ENCODE assay signal across 16 mouse cellular contexts in the genomic region with DNA sequence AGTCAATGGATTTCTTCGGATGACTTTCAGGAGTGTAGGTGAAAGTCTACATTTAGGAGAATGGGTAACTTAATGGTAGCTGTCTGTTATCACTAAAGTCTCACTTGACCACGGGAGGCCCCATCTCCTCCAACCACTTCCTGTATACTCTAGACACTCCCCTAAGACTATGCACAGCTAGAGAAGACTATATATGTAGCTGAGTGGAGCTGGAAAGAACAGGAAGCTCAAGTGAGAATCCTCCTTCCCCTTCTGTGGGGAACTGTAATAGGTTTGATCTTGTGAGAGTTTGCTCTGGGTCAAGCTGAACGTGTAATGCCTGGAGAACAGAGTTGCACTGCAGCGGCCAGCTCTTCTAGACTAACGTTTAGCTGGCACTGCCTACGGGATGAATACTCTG.
DNase-seq lines count a peak whose midpoint lies in the region; ATAC-seq and TF ChIP-seq lines count a peak whose summit lies in the region.
"Had no signal": no experiment of that assay in that cellular context is flagged by ENCODE, and none has a peak within 500 bp of the region (broad histone marks: within the 10 kb centered on the region; RNA-seq: fewer than 3 reads in every experiment).

No protein-coding gene starts in this region.

- WGBS in liver, embryonic 16.5 days (ENCODE audit: insufficient replicate concordance) = 12% methylated on average over 6 of the region's 6 CpGs
- 75% methylated on average over 6 of the region's 6 CpGs for WGBS in stomach, postnatal 0 days
- 86% methylated on average over 6 of the region's 6 CpGs for WGBS in hindbrain, postnatal 0 days

- no peak overlapping the region for H3K4me3 ChIP-seq in liver, embryonic 16.5 days (ENCODE audit: low read depth, low read length)
- no peak overlapping the region for H3K4me3 ChIP-seq in stomach, postnatal 0 days (ENCODE audit: low read depth, low read length)
- no peak overlapping the region for H3K4me3 ChIP-seq in hindbrain, postnatal 0 days (ENCODE audit: low read length)
- H3K4me3 ChIP-seq: myocyte had no signal

- no peaks in the 10 kb centered on the region for H3K36me3 ChIP-seq in liver, embryonic 16.5 days (ENCODE audit: control insufficient read depth, insufficient read depth)
- no peaks in the 10 kb centered on the region for H3K36me3 ChIP-seq in stomach, postnatal 0 days (ENCODE audit: control insufficient read depth, insufficient read depth, low read length)
- H3K36me3 ChIP-seq in hindbrain, postnatal 0 days (ENCODE audit: insufficient read depth, low read length) = no peaks in the 10 kb centered on the region
- H3K36me3 ChIP-seq: G1E had no signal

- peak overlapping the region; percentile 30; the same call in 1 of the 2 replicates for H3K27ac ChIP-seq in liver, embryonic 16.5 days (ENCODE audit: low read length)
- no peak overlapping the region; the same call in 1 of the 2 replicates for H3K27ac ChIP-seq in stomach, postnatal 0 days (replicated peaks)
- no peak overlapping the region for H3K27ac ChIP-seq in hindbrain, postnatal 0 days
- H3K27ac ChIP-seq: hindbrain, embryonic 14.5 days had no signal

- no peak overlapping the region for H3K9ac ChIP-seq in liver, embryonic 16.5 days (ENCODE audit: low read depth, low read length)
- H3K9ac ChIP-seq in stomach, postnatal 0 days (ENCODE audit: low read length) = no peak overlapping the region
- H3K9ac ChIP-seq in hindbrain, postnatal 0 days (replicated peaks; ENCODE audit: low read length) = no peak overlapping the region
- H3K9ac ChIP-seq: hindbrain, embryonic 14.5 days had no signal

- no peaks in the 10 kb centered on the region for H3K27me3 ChIP-seq in liver, embryonic 16.5 days (ENCODE audit: control insufficient read depth, insufficient read depth, low read depth, low read length)
- H3K27me3 ChIP-seq in stomach, postnatal 0 days (ENCODE audit: control insufficient read depth, insufficient read depth, low read length) = no peaks in the 10 kb centered on the region
- no peaks in the 10 kb centered on the region for H3K27me3 ChIP-seq in hindbrain, postnatal 0 days (ENCODE audit: insufficient read depth, low read length)

- H3K4me2 ChIP-seq in liver, embryonic 16.5 days (ENCODE audit: low read depth, low read length) = no peak overlapping the region
- H3K4me2 ChIP-seq in stomach, postnatal 0 days (replicated peaks; ENCODE audit: low read depth) = no peak overlapping the region
- no peak overlapping the region for H3K4me2 ChIP-seq in hindbrain, postnatal 0 days (ENCODE audit: low read depth, low read length)
- H3K4me2 ChIP-seq: hindbrain, embryonic 14.5 days had no signal

- H3K9me3 ChIP-seq in liver, embryonic 16.5 days (replicated peaks; ENCODE audit: control insufficient read depth, low read length) = no peaks in the 10 kb centered on the region
- H3K9me3 ChIP-seq in stomach, postnatal 0 days (ENCODE audit: control insufficient read depth, low read length) = no peaks in the 10 kb centered on the region
- no peaks in the 10 kb centered on the region for H3K9me3 ChIP-seq in hindbrain, postnatal 0 days (ENCODE audit: low read length)
- H3K9me3 ChIP-seq: G1E had no signal

- TF ChIP-seq CTCF in stomach, postnatal 0 days (IDR thresholded peaks at IDR 0.05; ENCODE audit: low read depth) = no peak
- TF ChIP-seq CTCF in hindbrain, postnatal 0 days (IDR thresholded peaks at IDR 0.05; ENCODE audit: low read depth) = no peak

- TF ChIP-seq EP300 in stomach, postnatal 0 days (optimal IDR thresholded peaks at IDR 0.05) = no peak

- peak; percentile 48 for DNase-seq in thymus, postnatal 0 days (ENCODE audit: low spot score)
- DNase-seq in thymus, adult 18-20 months = no peak
- DNase-seq in c-Kit-positive CD71-negative TER-119-negative erythroid progenitor cells, embryonic 14.5 days (ENCODE audit: low read depth) = peak; percentile 36
- no peak for DNase-seq in stomach, postnatal 0 days (ENCODE audit: low spot score)
- DNase-seq in hindbrain, postnatal 0 days (ENCODE audit: low spot score) = no peak
- no peak for DNase-seq in layer of hippocampus, adult 8-10 months (ENCODE audit: low spot score in 2 of 2)
- DNase-seq: embryo, embryonic 11 days; gastrocnemius, postnatal 25 days; kidney, postnatal 10 days; lung, postnatal 10 days; retina, postnatal 1 day had no signal

- peaks cover 2% of the 10 kb centered on the region for H3K4me1 ChIP-seq in liver, embryonic 16.5 days (ENCODE audit: control insufficient read depth, low read depth, low read length)
- no peaks in the 10 kb centered on the region for H3K4me1 ChIP-seq in stomach, postnatal 0 days (replicated peaks; ENCODE audit: control insufficient read depth, insufficient read depth)
- no peaks in the 10 kb centered on the region for H3K4me1 ChIP-seq in hindbrain, postnatal 0 days (ENCODE audit: insufficient read depth, low read length)

- peak; percentile 64 for ATAC-seq in liver, embryonic 16.5 days (ENCODE audit: low read depth)
- ATAC-seq in stomach, postnatal 0 days (ENCODE audit: low FRiP score, low TSS enrichment) = peak; percentile 71
- no peak for ATAC-seq in hindbrain, postnatal 0 days
- ATAC-seq in cerebellum, adult (ENCODE audit: insufficient number of reproducible peaks, low FRiP score, low TSS enrichment) = no peak

Comparison
In these comparisons a context has a peak if more than half of its experiments do, and no peak if none do; other contexts are left out.
1. DNase-seq: peak in thymus, postnatal 0 days (single experiment) and c-Kit-positive CD71-negative TER-119-negative erythroid progenitor cells, embryonic 14.5 days (single experiment); none in thymus, adult 18-20 months (0 of 2), stomach, postnatal 0 days (single experiment), hindbrain, postnatal 0 days (single experiment) and layer of hippocampus, adult 8-10 months (0 of 2).
2. ATAC-seq: peak in liver, embryonic 16.5 days (single experiment) and stomach, postnatal 0 days (single experiment); none in hindbrain, postnatal 0 days (single experiment) and cerebellum, adult (single experiment).